ENCODE assay signal across 22 mouse cellular contexts in the genomic region with DNA sequence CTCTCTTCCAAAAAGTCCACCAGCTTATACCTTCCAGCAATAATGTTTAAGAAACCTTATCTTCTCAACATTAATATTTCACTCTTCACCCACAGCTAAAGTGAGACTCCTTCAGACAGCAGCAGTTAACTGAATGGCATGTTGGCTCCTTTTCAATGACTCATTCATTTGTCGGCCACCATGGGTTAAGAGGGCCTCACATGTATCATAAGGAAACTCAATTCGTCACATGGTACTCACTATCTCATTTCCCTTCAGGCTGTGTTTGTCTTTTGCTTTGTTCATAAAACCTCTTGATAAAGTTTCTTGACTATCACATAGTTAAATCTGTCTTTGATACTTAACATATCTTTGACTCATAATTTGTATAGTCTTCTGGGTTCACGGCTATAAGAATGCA. TPM values are rescaled to one million over a fixed set of nuclear protein-coding genes. Genes with fewer than 3 reads are reported as not detected.
DNase-seq lines count a peak whose midpoint lies in the region; ATAC-seq lines count a peak whose summit lies in the region.
"Had no signal": no experiment of that assay in that cellular context is flagged by ENCODE, and none has a peak within 500 bp of the region (broad histone marks: within the 10 kb centered on the region; RNA-seq: fewer than 3 reads in every experiment).

No protein-coding gene starts in this region.

- no peak overlapping the region for H3K4me2 ChIP-seq in heart, embryonic 11.5 days
- H3K4me2 ChIP-seq: forebrain, embryonic 12.5 days; hindbrain, embryonic 12.5 days; limb, embryonic 13.5 days; midbrain, embryonic 12.5 days; neural tube, embryonic 12.5 days had no signal

- no peak overlapping the region for H3K27ac ChIP-seq in heart, embryonic 11.5 days (ENCODE audit: low read depth, low read length)
- H3K27ac ChIP-seq: forebrain, embryonic 12.5 days; hindbrain, embryonic 12.5 days; limb, embryonic 13.5 days; liver, embryonic 14.5 days; macrophage; midbrain, embryonic 12.5 days; neural tube, embryonic 12.5 days had no signal

- DNase-seq in heart, postnatal 14 days = no peak
- DNase-seq in 3T3-L1 (ENCODE audit: low read depth, low spot score) = peak; percentile 95
- DNase-seq in NIH3T3 (ENCODE audit: low read depth) = peak; percentile 10
- no peak for DNase-seq in adrenal gland, postnatal 25 days
- DNase-seq in kidney, adult 18-20 months = no peak
- DNase-seq in spleen, postnatal 36 days (ENCODE audit: low spot score in 2 of 2) = no peak
- DNase-seq: adrenal gland, postnatal 36 days; cerebellum, adult 11-12 months; cerebellum, postnatal 25 days; layer of hippocampus, postnatal 36 days; thymus, postnatal 14 days had no signal

- H3K9me3 ChIP-seq in heart, embryonic 11.5 days (replicated peaks; ENCODE audit: control insufficient read depth, low read length) = no peaks in the 10 kb centered on the region
- H3K9me3 ChIP-seq: forebrain, embryonic 12.5 days; G1E; hindbrain, embryonic 12.5 days; limb, embryonic 13.5 days; midbrain, embryonic 12.5 days; neural tube, embryonic 12.5 days had no signal

- WGBS in heart, embryonic 11.5 days (ENCODE audit: insufficient replicate concordance) = 33% methylated on average over 3 of the region's 3 CpGs

- H3K27me3 ChIP-seq in heart, embryonic 11.5 days (ENCODE audit: control insufficient read depth, insufficient read depth, low read length) = no peaks in the 10 kb centered on the region
- H3K27me3 ChIP-seq: forebrain, embryonic 12.5 days; hindbrain, embryonic 12.5 days; limb, embryonic 13.5 days; midbrain, embryonic 12.5 days; neural tube, embryonic 12.5 days had no signal

- ATAC-seq in heart, embryonic 11.5 days (replicated peaks; ENCODE audit: insufficient number of reproducible peaks, low FRiP score, low TSS enrichment) = 0 out of 2 replicates have a peak, but pooled peaks have one; percentile 46
- peak; percentile 50 for ATAC-seq in megakaryocyte progenitor cell, adult 5-6 weeks (replicated peaks; ENCODE audit: poor library complexity)
- ATAC-seq: inflammation-experienced regulatory T-cells, adult 6 months had no signal

- H3K36me3 ChIP-seq in heart, embryonic 11.5 days (ENCODE audit: control insufficient read depth, insufficient read depth, low read length) = no peaks in the 10 kb centered on the region
- H3K36me3 ChIP-seq: forebrain, embryonic 12.5 days; G1E; hindbrain, embryonic 12.5 days; limb, embryonic 13.5 days; midbrain, embryonic 12.5 days; neural tube, embryonic 12.5 days had no signal

- peaks cover 19% of the 10 kb centered on the region for H3K4me1 ChIP-seq in heart, embryonic 11.5 days (ENCODE audit: control insufficient read depth, insufficient read depth, low read length)
- H3K4me1 ChIP-seq: hindbrain, embryonic 12.5 days; neural tube, embryonic 12.5 days had no signal

- no peak overlapping the region for H3K4me3 ChIP-seq in heart, embryonic 11.5 days (ENCODE audit: low read depth, low read length)
- H3K4me3 ChIP-seq: forebrain, embryonic 12.5 days; hindbrain, embryonic 12.5 days; limb, embryonic 13.5 days; midbrain, embryonic 12.5 days; neural tube, embryonic 12.5 days had no signal

- intact Hi-C loops in heart, postnatal 14 days (cut with DNase I) = no loop called here

- no peak overlapping the region for H3K9ac ChIP-seq in heart, embryonic 11.5 days (ENCODE audit: low read depth, low read length)
- H3K9ac ChIP-seq: forebrain, embryonic 12.5 days; hindbrain, embryonic 12.5 days; limb, embryonic 13.5 days; liver, embryonic 14.5 days; midbrain, embryonic 12.5 days; neural tube, embryonic 12.5 days had no signal

RNA-seq across cellular contexts. Expression of a gene that starts 20.8 kb away (rescaled TPM):
- polyA plus RNA-seq in heart, embryonic 11.5 days (2014; fragmentation: Nextera tagmentation; extraction: Ambion mirVana) = 5.7 and 6.7 TPM in 2 replicates
- total RNA-seq in heart, postnatal 14 days (2021) = 10 to 100 TPM; 10.2 to 10.4 TPM
- not detected in 2 replicates for total RNA-seq in megakaryocyte progenitor cell, adult 5-6 weeks (2015)
- total RNA-seq in megakaryocyte progenitor cell, adult 5-6 weeks (2017) = not detected in 2 replicates
- total RNA-seq in adrenal gland, postnatal 25 days (2021) = 33.6 and 54.4 TPM in 2 replicates
- total RNA-seq: G1E had no signal
- polyA plus RNA-seq: G1E, macrophage had no signal

Comparison
In these comparisons a context has a peak if more than half of its experiments do, and no peak if none do; other contexts are left out.
1. DNase-seq: peak in 3T3-L1 (single experiment) and NIH3T3 (single experiment); none in heart, postnatal 14 days (0 of 2), adrenal gland, postnatal 25 days (single experiment), kidney, adult 18-20 months (single experiment) and spleen, postnatal 36 days (0 of 2).
2. RNA of a gene that starts 20.8 kb away (total RNA-seq): 33.6 to 54.4 TPM in adrenal gland, postnatal 25 days and 10.2 to 10.4 TPM in heart, postnatal 14 days; not detected in megakaryocyte progenitor cell, adult 5-6 weeks; every median in the first group is over 10 times any median in the second.